Mouse (Mus musculus): Measurements from ENCODE around the gene Lsp1. TPM values are rescaled to one million over a fixed set of nuclear protein-coding genes. Genes with fewer than 3 reads are reported as not detected.

Lsp1 gene
- polyA plus RNA-seq, 1 experiment from 2014 or later: 211 TPM

Other genes with a start within 250 kb of the Lsp1 start
- not detected in 2 replicates for gene Gm7579, start 248.9 kb upstream of the Lsp1 start, polyA plus RNA-seq (2015; fragmentation: Nextera tagmentation; extraction: Ambion mirVana)
- gene Krtap5-5, start 230.8 kb upstream of the Lsp1 start, polyA plus RNA-seq (2015; fragmentation: Nextera tagmentation; extraction: Ambion mirVana): not detected in 2 replicates
- gene Gm40460, start 219.7 kb upstream of the Lsp1 start, polyA plus RNA-seq (2015; fragmentation: Nextera tagmentation; extraction: Ambion mirVana): not detected in 2 replicates
- gene Gm2431, start 202.5 kb upstream of the Lsp1 start, polyA plus RNA-seq (2015; fragmentation: Nextera tagmentation; extraction: Ambion mirVana): not detected in 2 replicates
- not detected in 2 replicates for gene Gm4559, start 186.4 kb upstream of the Lsp1 start, polyA plus RNA-seq (2015; fragmentation: Nextera tagmentation; extraction: Ambion mirVana)
- gene Krtap5-1, start 163.7 kb upstream of the Lsp1 start, polyA plus RNA-seq (2015; fragmentation: Nextera tagmentation; extraction: Ambion mirVana): not detected in 2 replicates
- not detected in 2 replicates for gene Krtap5-4, start 157.3 kb upstream of the Lsp1 start, polyA plus RNA-seq (2015; fragmentation: Nextera tagmentation; extraction: Ambion mirVana)
- gene Ifitm10, start 87.1 kb upstream of the Lsp1 start, polyA plus RNA-seq (2015; fragmentation: Nextera tagmentation; extraction: Ambion mirVana): 1.7 and 2.8 TPM in 2 replicates
- gene Gm49369, start 78.1 kb upstream of the Lsp1 start, polyA plus RNA-seq (2015; fragmentation: Nextera tagmentation; extraction: Ambion mirVana): 0.58 TPM in 1 of 2 replicates, not detected in the other
- gene Ctsd, start 72.8 kb upstream of the Lsp1 start, polyA plus RNA-seq (2015; fragmentation: Nextera tagmentation; extraction: Ambion mirVana): 308 and 323 TPM in 2 replicates
- 13.2 and 19.6 TPM in 2 replicates for gene Syt8, start 26.0 kb upstream of the Lsp1 start, polyA plus RNA-seq (2015; fragmentation: Nextera tagmentation; extraction: Ambion mirVana)
- gene Tnni2, start 19.0 kb upstream of the Lsp1 start, polyA plus RNA-seq (2015; fragmentation: Nextera tagmentation; extraction: Ambion mirVana): 10.4 and 13.3 TPM in 2 replicates
- 4.6 and 11.8 TPM in 2 replicates for gene Tnnt3, start 38.0 kb downstream of the Lsp1 start, polyA plus RNA-seq (2015; fragmentation: Nextera tagmentation; extraction: Ambion mirVana)
- 21.9 and 26.2 TPM in 2 replicates for gene Mrpl23, start 71.9 kb downstream of the Lsp1 start, polyA plus RNA-seq (2015; fragmentation: Nextera tagmentation; extraction: Ambion mirVana)
- gene Igf2, start 206.0 kb downstream of the Lsp1 start, polyA plus RNA-seq (2015; fragmentation: Nextera tagmentation; extraction: Ambion mirVana): 964 and 1,001 TPM in 2 replicates
- gene Gm49394, start 209.1 kb downstream of the Lsp1 start, polyA plus RNA-seq (2015; fragmentation: Nextera tagmentation; extraction: Ambion mirVana): 0.10 and 0.14 TPM in 2 replicates